Mouse (Mus musculus) liver, embryonic 14.5 days (tissue): ENCODE measurements around the gene Cd59a.

ENCODE experiments used
- CTCF ChIP-seq: IDR thresholded peaks from 2 replicates; pipeline ENCODE4 v1.5.1; 2016; ENCODE audit warnings: antibody characterized with exemption, low read depth, control low read depth
- EP300 ChIP-seq: IDR thresholded peaks from 2 replicates; pipeline ENCODE4 v1.6.1; 2016; ENCODE audit warnings: antibody characterized with exemption, low read depth

DNA sequence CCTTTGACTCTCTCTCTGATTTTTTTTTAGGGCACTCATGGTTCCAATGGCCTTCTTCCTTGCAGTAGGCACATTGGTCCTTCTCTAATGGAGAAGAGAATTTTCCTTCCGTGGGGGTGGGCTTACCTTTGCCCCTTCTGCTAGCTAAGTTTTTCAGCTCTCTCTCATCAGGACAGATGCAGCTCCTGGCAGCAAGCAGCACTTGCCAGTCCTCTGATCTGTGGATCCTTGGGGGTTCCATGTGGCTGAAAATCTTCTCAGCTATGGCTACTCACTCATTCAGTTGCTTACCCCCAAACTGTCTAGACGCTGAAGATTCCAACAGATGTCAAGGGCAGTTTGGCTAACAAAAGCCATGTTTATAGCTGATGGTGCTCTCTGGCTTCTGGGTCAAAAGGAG is 2.3 kb upstream of the Cd59a start:
- TF ChIP-seq CTCF (no peak), EP300 (no peak)
